Mouse (Mus musculus): ENCODE data around the gene Surf6. TPM values are rescaled to one million over a fixed set of nuclear protein-coding genes. Genes with fewer than 3 reads are reported as not detected.

Surf6 gene
- total RNA-seq (2017) = 55.1 and 68.0 TPM in 2 replicates

GRCm38 (mm10) chr2:26902467-26903220, at the start of gene Surf6:
TSS of gene Surf6 (minus strand) at chr2:26902879.
- peak; percentile 93 for ATAC-seq (replicated peaks; ENCODE audit: low read depth, poor library complexity, severe bottlenecking)

GRCm38 (mm10) chr2:26952193-26952592, 49.5 kb upstream of the Surf6 start:
- no peak for ATAC-seq (replicated peaks; ENCODE audit: low read depth, poor library complexity, severe bottlenecking)

- ATAC-seq (replicated peaks; ENCODE audit: low read depth, poor library complexity, severe bottlenecking) = no peak
These were observed 48.7 kb upstream of the Surf6 start for GRCm38 (mm10) chr2:26951346-26951905.

GRCm38 (mm10) chr2:26950411-26950810, 47.7 kb upstream of the Surf6 start:
- ATAC-seq (replicated peaks; ENCODE audit: low read depth, poor library complexity, severe bottlenecking) = no peak

- ATAC-seq (replicated peaks; ENCODE audit: low read depth, poor library complexity, severe bottlenecking) = no peak
These were observed 40.6 kb upstream of the Surf6 start for GRCm38 (mm10) chr2:26943253-26943652.

GRCm38 (mm10) chr2:26941539-26941938, 38.9 kb upstream of the Surf6 start:
- ATAC-seq (replicated peaks; ENCODE audit: low read depth, poor library complexity, severe bottlenecking) = peak; percentile 74

- ATAC-seq (replicated peaks; ENCODE audit: low read depth, poor library complexity, severe bottlenecking) = no peak; the same call in 1 of the 2 replicates
These were observed 33.7 kb upstream of the Surf6 start for GRCm38 (mm10) chr2:26936425-26936824.

- ATAC-seq (replicated peaks; ENCODE audit: low read depth, poor library complexity, severe bottlenecking) = no peak
These were observed 32.6 kb upstream of the Surf6 start for GRCm38 (mm10) chr2:26935286-26935685.

- ATAC-seq (replicated peaks; ENCODE audit: low read depth, poor library complexity, severe bottlenecking) = peak; percentile 87
These were observed 30.8 kb upstream of the Surf6 start, which contains the start of the genes Surf4 and Stkld1 for GRCm38 (mm10) chr2:26933304-26934055. TSS of gene Surf4 (minus strand) at chr2:26933928. TSS of gene Stkld1 (plus strand) at chr2:26934047.

- no peak for ATAC-seq (replicated peaks; ENCODE audit: low read depth, poor library complexity, severe bottlenecking)
These were observed 30.0 kb upstream of the Surf6 start for GRCm38 (mm10) chr2:26932473-26933303.

GRCm38 (mm10) chr2:26930390-26930789, 27.7 kb upstream of the Surf6 start:
- peak; percentile 45; the same call in 1 of the 2 replicates for ATAC-seq (replicated peaks; ENCODE audit: low read depth, poor library complexity, severe bottlenecking)

GRCm38 (mm10) chr2:26927745-26928476, 25.2 kb upstream of the Surf6 start:
- ATAC-seq (replicated peaks; ENCODE audit: low read depth, poor library complexity, severe bottlenecking) = no peak

- no peak for ATAC-seq (replicated peaks; ENCODE audit: low read depth, poor library complexity, severe bottlenecking)
These were observed 19.1 kb upstream of the Surf6 start for GRCm38 (mm10) chr2:26921784-26922183.

GRCm38 (mm10) chr2:26920190-26920855, 17.6 kb upstream of the Surf6 start:
- ATAC-seq (replicated peaks; ENCODE audit: low read depth, poor library complexity, severe bottlenecking) = no peak

- no peak for ATAC-seq (replicated peaks; ENCODE audit: low read depth, poor library complexity, severe bottlenecking)
These were observed 17.0 kb upstream of the Surf6 start for GRCm38 (mm10) chr2:26919684-26920083.

- ATAC-seq (replicated peaks; ENCODE audit: low read depth, poor library complexity, severe bottlenecking) = no peak; the same call in 1 of the 2 replicates
These were observed 14.1 kb upstream of the Surf6 start for GRCm38 (mm10) chr2:26916738-26917137.

GRCm38 (mm10) chr2:26915927-26916728, 13.4 kb upstream of the Surf6 start, which contains the start of the genes Surf2 and Surf1:
TSS of gene Surf2 (plus strand) at chr2:26916367.
TSS of gene Surf1 (minus strand) at chr2:26916530.
- ATAC-seq (replicated peaks; ENCODE audit: low read depth, poor library complexity, severe bottlenecking) = peak; percentile 86
